Mouse (Mus musculus) adrenal gland, adult (tissue): ENCODE measurements at regions not wholly inside any gene's neighbourhood (a gene's known extent, or its start where the extent isn't known, plus 50 kb on each side); places are given as distances from the start of the nearest gene placed in this dataset.

Experiments used
- DNase-seq, 2 experiments: peaks; one replicate each; pipeline ENCODE4 v3.0.0; 2022 to 2023; ENCODE audit warnings: low spot score in 1 of 2; ENCODE audit not compliant: inconsistent age in 2 of 2

- DNase-seq = no peak
Observed at GRCm38 (mm10) chr14:102925769-102926443, 56.5 kb downstream of the Kctd12 start.

GRCm38 (mm10) chr14:102924674-102925073 is 57.8 kb downstream of the Kctd12 start:
- DNase-seq = no peak

- DNase-seq = peak in 1 of 2 experiments; percentile 42
Observed at GRCm38 (mm10) chr14:102922496-102922993, 59.9 kb downstream of the Kctd12 start.

- DNase-seq = no peak
Observed at GRCm38 (mm10) chr14:102920415-102920814, 62.0 kb downstream of the Kctd12 start.

- no peak for DNase-seq
Observed at GRCm38 (mm10) chr14:102919261-102919801, 63.1 kb downstream of the Kctd12 start.

GRCm38 (mm10) chr14:102917929-102918328 is 64.5 kb downstream of the Kctd12 start:
- no peak for DNase-seq

GRCm38 (mm10) chr14:102915918-102916317 is 66.5 kb downstream of the Kctd12 start:
- no peak for DNase-seq

- no peak for DNase-seq
Observed at GRCm38 (mm10) chr14:102911582-102911981, 70.9 kb downstream of the Kctd12 start.

- DNase-seq = no peak
Observed at GRCm38 (mm10) chr14:102908990-102909389, 73.4 kb downstream of the Kctd12 start.

- no peak for DNase-seq
Observed at GRCm38 (mm10) chr14:102907411-102908103, 74.9 kb downstream of the Kctd12 start.

- DNase-seq = peak in 1 of 2 experiments; percentile 34
Observed at GRCm38 (mm10) chr14:102906826-102907225, 75.6 kb downstream of the Kctd12 start.

GRCm38 (mm10) chr14:102906286-102906685 is 76.2 kb downstream of the Kctd12 start:
- peak in 1 of 2 experiments; percentile 44 for DNase-seq

- peak; percentile 22 to 49 for DNase-seq
Observed at GRCm38 (mm10) chr14:102902906-102903305, 79.5 kb downstream of the Kctd12 start.

GRCm38 (mm10) chr14:102902236-102902635 is 80.2 kb downstream of the Kctd12 start:
- DNase-seq = no peak

GRCm38 (mm10) chr14:102898445-102898844 is 84.0 kb downstream of the Kctd12 start:
- DNase-seq = peak in 1 of 2 experiments; percentile 76

GRCm38 (mm10) chr14:102897039-102897438 is 85.4 kb downstream of the Kctd12 start:
- DNase-seq = no peak

- peak in 1 of 2 experiments; percentile 32 for DNase-seq
Observed at GRCm38 (mm10) chr14:102896527-102896926, 85.9 kb downstream of the Kctd12 start.

GRCm38 (mm10) chr14:102893241-102893640 is 89.2 kb downstream of the Kctd12 start:
- DNase-seq = no peak

- DNase-seq = no peak
Observed at GRCm38 (mm10) chr14:102891552-102891951, 90.9 kb downstream of the Kctd12 start.

GRCm38 (mm10) chr14:102885240-102885598 is 97.2 kb downstream of the Kctd12 start:
- no peak for DNase-seq

- DNase-seq = no peak
Observed at GRCm38 (mm10) chr14:102884539-102885239, 97.7 kb downstream of the Kctd12 start.
